Mouse (Mus musculus) G1E-ER4 (cell line): Measurements from ENCODE around the gene Slc2a2. TPM values are rescaled to one million over a fixed set of nuclear protein-coding genes. Genes with fewer than 3 reads are reported as not detected.
A peak's percentile ranks its signal among the peaks of the same experiment; 100 is the strongest.

Experiments
- GATA1 ChIP-seq: IDR thresholded peaks from one replicate; pipeline ENCODE4 v1.8.0; 2012; ENCODE audit warnings: low read length, inconsistent platforms
- polyA plus RNA-seq: library from polyadenylated mRNA; stranded (reverse); fragments of >175 nt; gene quantifications from 2 replicates; pipeline ENCODE4 v1.2.3, GENCODE M21; 2012

Gene Slc2a2
- polyA plus RNA-seq, 1 experiment, result not detected

DNA sequence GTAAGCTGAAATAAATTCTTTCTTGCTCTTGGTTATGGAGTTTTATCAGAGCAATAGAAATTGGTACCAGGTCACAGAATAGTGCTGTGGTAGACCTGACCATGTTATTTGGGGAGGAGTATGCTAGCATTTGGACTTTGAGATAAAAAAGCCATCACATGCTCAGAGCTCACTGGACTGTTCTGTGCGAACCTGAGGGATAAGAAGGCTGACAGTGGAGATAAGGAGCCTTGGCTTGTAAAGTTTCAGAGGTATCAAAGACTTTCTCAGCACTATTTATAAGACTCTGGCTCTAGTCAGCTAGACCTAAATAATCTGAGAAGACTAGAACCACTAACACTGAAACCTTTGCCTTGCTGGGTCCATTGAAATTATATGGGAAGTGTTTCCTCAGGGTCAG is 78.3 kb downstream of the Slc2a2 start:
- peak; percentile 92 for TF ChIP-seq GATA1

DNA sequence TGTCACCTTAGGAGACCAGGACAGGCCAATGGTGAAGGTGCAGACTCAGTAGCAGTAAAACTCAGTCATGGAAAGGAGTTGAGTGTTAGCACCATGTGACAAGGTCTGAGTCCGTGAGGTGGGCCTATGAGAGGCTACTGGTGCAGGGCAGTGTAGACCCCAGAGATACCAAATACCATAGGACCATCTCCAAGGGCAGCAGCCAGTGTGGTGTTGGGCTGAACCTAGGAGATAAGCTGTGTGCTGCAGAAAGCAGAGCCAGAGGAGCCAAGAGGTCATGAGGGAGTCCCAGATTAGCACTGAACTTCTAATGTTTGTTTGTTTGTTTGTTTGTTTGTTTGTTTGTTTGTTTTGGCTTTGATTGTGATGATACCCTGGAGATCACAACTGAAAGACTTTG is 78.8 kb downstream of the Slc2a2 start:
- no peak for TF ChIP-seq GATA1

DNA sequence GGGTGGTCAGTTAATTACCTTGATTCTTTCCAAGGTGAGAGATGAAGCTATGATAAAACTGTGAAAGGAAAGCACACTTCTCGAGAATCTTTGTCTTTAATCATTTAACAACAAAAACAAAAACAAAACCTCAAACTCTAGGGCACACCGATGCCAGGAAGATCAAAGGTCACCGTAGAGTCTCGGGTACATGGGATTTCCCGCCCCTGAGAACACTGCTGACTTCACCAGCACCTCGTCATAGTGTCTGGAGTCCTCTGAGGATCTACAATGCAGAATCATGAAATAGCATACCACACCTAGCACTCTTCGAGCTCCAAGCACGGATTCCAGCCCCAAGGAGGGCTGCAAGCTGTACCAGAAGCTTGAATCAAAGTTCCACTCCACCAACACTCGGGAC is 82.8 kb downstream of the Slc2a2 start:
- TF ChIP-seq GATA1, result no peak

Other genes with a start within 250 kb of the Slc2a2 start
- 2.4 TPM in 2 replicates for gene Eif5a2, start 83.4 kb downstream of the Slc2a2 start, polyA plus RNA-seq
- gene Rpl22l1, start 107.5 kb downstream of the Slc2a2 start, polyA plus RNA-seq, result 4.9 and 16.4 TPM in 2 replicates
- not detected in 2 replicates for gene Gm1527, start 194.7 kb downstream of the Slc2a2 start, polyA plus RNA-seq